Mouse (Mus musculus) embryonic facial prominence, embryonic 14.5 days (tissue): ENCODE measurements around the gene Pprc1. TPM values are rescaled to one million over a fixed set of nuclear protein-coding genes. Genes with fewer than 3 reads are reported as not detected.

Source experiments
- ATAC-seq: fragments of 200-750 bp; cut with Nextera tagmentation; 2 replicates; pipeline ENCODE4 v1.8.0; 2017; ENCODE audit warnings: low read depth, moderate number of reproducible peaks, moderate TSS enrichment
- DNase-seq: peaks from one replicate; pipeline ENCODE4 v3.0.0-alpha.2; 2015; ENCODE audit warnings: low spot score
- H3K27ac ChIP-seq: fragments of 300-500 bp; sonication (generic); replicated peaks from 2 replicates; pipeline ENCODE4 v1.5.1; 2014; ENCODE audit warnings: low read depth, mild to moderate bottlenecking, low read length, moderate library complexity
- H3K27me3 ChIP-seq: fragments of 300-500 bp; sonication (generic); replicated peaks from 2 replicates; pipeline ENCODE4 v1.6.1; 2014; ENCODE audit warnings: low read length; ENCODE audit not compliant: control insufficient read depth, insufficient read depth
- H3K36me3 ChIP-seq: fragments of 300-500 bp; sonication (generic); 2 replicates; pipeline ENCODE4 v1.6.1; 2014; ENCODE audit warnings: low read length, mixed read lengths; ENCODE audit not compliant: control insufficient read depth, insufficient read depth
- H3K4me1 ChIP-seq: fragments of 300-500 bp; sonication (generic); 2 replicates; pipeline ENCODE4 v1.6.1; 2014; ENCODE audit warnings: antibody characterized with exemption, low read length; ENCODE audit not compliant: control insufficient read depth, insufficient read depth
- H3K4me2 ChIP-seq: fragments of 300-500 bp; sonication (generic); 2 replicates; pipeline ENCODE4 v1.6.1; 2014; ENCODE audit warnings: low read depth, mild to moderate bottlenecking, low read length, moderate library complexity, mixed read lengths
- H3K4me3 ChIP-seq: fragments of 300-500 bp; sonication (generic); 2 replicates; pipeline ENCODE4 v1.5.1; 2014; ENCODE audit warnings: low read depth, mild to moderate bottlenecking, low read length
- H3K9ac ChIP-seq: fragments of 300-500 bp; sonication (generic); 2 replicates; pipeline ENCODE4 v1.6.1; 2014; ENCODE audit warnings: low read depth, mild to moderate bottlenecking, low read length, moderate library complexity, mixed read lengths
- H3K9me3 ChIP-seq: fragments of 300-500 bp; sonication (generic); 2 replicates; pipeline ENCODE4 v1.6.1; 2016; ENCODE audit warnings: low read length; ENCODE audit not compliant: control insufficient read depth
- WGBS: fragments of 180-500 bp; shearing (Covaris S2); extraction: QIAGEN DNeasy Blood & Tissue Kit; methylation state at CpG from one replicate; pipeline ENCODE4 v1.1.7; 2014; 5-methylcytosine and 5-hydroxymethylcytosine counted together
- polyA plus RNA-seq: library from polyadenylated mRNA; unstranded; fragments of >200 nt; fragmentation: Nextera tagmentation; extraction: Ambion mirVana; gene quantifications from 2 replicates; pipeline ENCODE4 v1.2.1, GENCODE M21; 2014

The Pprc1 gene
- polyA plus RNA-seq, 1 experiment from 2014 or later, result 41.8 TPM

GRCm38 (mm10) chr19:46085185-46085584 lies 40.5 kb downstream of the Pprc1 start:
- H3K4me1 ChIP-seq, result no peaks in the 10 kb centered on the region
- WGBS, result 96% methylated on average over 8 of the region's 8 CpGs
- no peak for DNase-seq
- H3K9ac ChIP-seq, result no peak overlapping the region
- no peak for ATAC-seq
- no peaks in the 10 kb centered on the region for H3K9me3 ChIP-seq
- no peak overlapping the region for H3K4me2 ChIP-seq
- H3K36me3 ChIP-seq, result peaks cover 57% of the 10 kb centered on the region
- no peak overlapping the region for H3K27ac ChIP-seq
- H3K27me3 ChIP-seq, result no peaks in the 10 kb centered on the region
- H3K4me3 ChIP-seq, result no peak overlapping the region

GRCm38 (mm10) chr19:46086337-46086736 lies 41.7 kb downstream of the Pprc1 start:
- DNase-seq (peak; percentile 56), ATAC-seq (no peak)
- 58% methylated on average over 3 of the region's 3 CpGs for WGBS

GRCm38 (mm10) chr19:46087871-46088270 lies 43.2 kb downstream of the Pprc1 start:
- no peak overlapping the region for H3K4me3 ChIP-seq
- no peak overlapping the region for H3K4me2 ChIP-seq

More at GRCm38 (mm10) chr19:46086337-46086736, 41.7 kb downstream of the Pprc1 start:
- Histone ChIP-seq H3K4me2 (no peak overlapping the region), H3K36me3 (peaks cover 46% of the 10 kb centered on the region), H3K27me3 (no peaks in the 10 kb centered on the region), H3K27ac (no peak overlapping the region), H3K9ac (no peak overlapping the region), H3K4me3 (no peak overlapping the region), H3K4me1 (no peaks in the 10 kb centered on the region), H3K9me3 (no peaks in the 10 kb centered on the region)

GRCm38 (mm10) chr19:46091641-46092040 lies 47.0 kb downstream of the Pprc1 start:
- no peak for ATAC-seq
- Histone ChIP-seq H3K9me3 (no peaks in the 10 kb centered on the region), H3K4me3 (no peak overlapping the region), H3K36me3 (no peaks in the 10 kb centered on the region), H3K4me2 (no peak overlapping the region), H3K9ac (no peak overlapping the region), H3K4me1 (no peaks in the 10 kb centered on the region), H3K27ac (no peak overlapping the region), H3K27me3 (no peaks in the 10 kb centered on the region)
- DNase-seq, result no peak
- 86% methylated on average over 4 of the region's 4 CpGs for WGBS

More at GRCm38 (mm10) chr19:46087871-46088270, 43.2 kb downstream of the Pprc1 start:
- H3K4me1 ChIP-seq, result no peaks in the 10 kb centered on the region
- H3K27ac ChIP-seq, result no peak overlapping the region
- no peaks in the 10 kb centered on the region for H3K9me3 ChIP-seq
- DNase-seq, result no peak
- H3K36me3 ChIP-seq, result peaks cover 30% of the 10 kb centered on the region
- H3K9ac ChIP-seq, result no peak overlapping the region
- H3K27me3 ChIP-seq, result no peaks in the 10 kb centered on the region
- WGBS, result 77% methylated on average over 7 of the region's 7 CpGs
- no peak for ATAC-seq

- H3K4me2 ChIP-seq, result no peak overlapping the region
- no peaks in the 10 kb centered on the region for H3K9me3 ChIP-seq
- DNase-seq, result no peak
- 90% methylated on average over 2 of the region's 2 CpGs for WGBS
- no peak overlapping the region for H3K9ac ChIP-seq
- no peak overlapping the region for H3K27ac ChIP-seq
- no peaks in the 10 kb centered on the region for H3K27me3 ChIP-seq
- no peak overlapping the region for H3K4me3 ChIP-seq
- H3K36me3 ChIP-seq, result no peaks in the 10 kb centered on the region
- no peak for ATAC-seq
- no peaks in the 10 kb centered on the region for H3K4me1 ChIP-seq
Observed at GRCm38 (mm10) chr19:46094144-46094543, 49.5 kb downstream of the Pprc1 start.

GRCm38 (mm10) chr19:46095291-46095690 lies 50.6 kb downstream of the Pprc1 start:
- H3K36me3 ChIP-seq, result no peaks in the 10 kb centered on the region
- DNase-seq (no peak), ATAC-seq (no peak)
- no peak overlapping the region for H3K4me2 ChIP-seq
- no peak overlapping the region for H3K9ac ChIP-seq
- H3K4me1 ChIP-seq, result no peaks in the 10 kb centered on the region
- H3K27ac ChIP-seq, result no peak overlapping the region
- H3K27me3 ChIP-seq, result no peaks in the 10 kb centered on the region
- WGBS, result 84% methylated on average over 4 of the region's 4 CpGs
- no peaks in the 10 kb centered on the region for H3K9me3 ChIP-seq
- no peak overlapping the region for H3K4me3 ChIP-seq

- no peaks in the 10 kb centered on the region for H3K4me1 ChIP-seq
- H3K36me3 ChIP-seq, result no peaks in the 10 kb centered on the region
- no peak for ATAC-seq
- no peak overlapping the region for H3K27ac ChIP-seq
- H3K9me3 ChIP-seq, result no peaks in the 10 kb centered on the region
- H3K9ac ChIP-seq, result no peak overlapping the region
- WGBS, result 82% methylated on average over 5 of the region's 5 CpGs
- DNase-seq, result no peak
- no peaks in the 10 kb centered on the region for H3K27me3 ChIP-seq
- H3K4me2 ChIP-seq, result no peak overlapping the region
- H3K4me3 ChIP-seq, result no peak overlapping the region
Observed at GRCm38 (mm10) chr19:46096396-46096795, 51.7 kb downstream of the Pprc1 start.

- Histone ChIP-seq H3K36me3 (no peaks in the 10 kb centered on the region), H3K27ac (no peak overlapping the region), H3K4me1 (no peaks in the 10 kb centered on the region), H3K4me3 (no peak overlapping the region), H3K27me3 (no peaks in the 10 kb centered on the region), H3K4me2 (no peak overlapping the region), H3K9me3 (no peaks in the 10 kb centered on the region), H3K9ac (no peak overlapping the region)
- 90% methylated on average over 3 of the region's 3 CpGs for WGBS
- ATAC-seq (no peak), DNase-seq (no peak)
Observed at GRCm38 (mm10) chr19:46099561-46099960, 54.9 kb downstream of the Pprc1 start.

GRCm38 (mm10) chr19:46103437-46104186 lies 58.9 kb downstream of the Pprc1 start:
- H3K9ac ChIP-seq, result no peak overlapping the region
- DNase-seq (no peak), ATAC-seq (no peak)
- no peak overlapping the region for H3K4me2 ChIP-seq
- no peaks in the 10 kb centered on the region for H3K4me1 ChIP-seq
- no peaks in the 10 kb centered on the region for H3K36me3 ChIP-seq
- no peaks in the 10 kb centered on the region for H3K27me3 ChIP-seq
- H3K9me3 ChIP-seq, result no peaks in the 10 kb centered on the region
- H3K4me3 ChIP-seq, result no peak overlapping the region
- 87% methylated on average over 6 of the region's 6 CpGs for WGBS
- H3K27ac ChIP-seq, result no peak overlapping the region
